Mouse (Mus musculus): ENCODE data around the gene Fip1l1. TPM values are rescaled to one million over a fixed set of nuclear protein-coding genes. Genes with fewer than 3 reads are reported as not detected.

Fip1l1 gene
- polyA plus RNA-seq (2014; fragmentation: Illumina TruSeq; extraction: RNeasy Lipid Tissue Mini Kit (QIAGEN cat#74804); ENCODE audit: low read depth, low replicate concordance): 38.4 TPM

DNA sequence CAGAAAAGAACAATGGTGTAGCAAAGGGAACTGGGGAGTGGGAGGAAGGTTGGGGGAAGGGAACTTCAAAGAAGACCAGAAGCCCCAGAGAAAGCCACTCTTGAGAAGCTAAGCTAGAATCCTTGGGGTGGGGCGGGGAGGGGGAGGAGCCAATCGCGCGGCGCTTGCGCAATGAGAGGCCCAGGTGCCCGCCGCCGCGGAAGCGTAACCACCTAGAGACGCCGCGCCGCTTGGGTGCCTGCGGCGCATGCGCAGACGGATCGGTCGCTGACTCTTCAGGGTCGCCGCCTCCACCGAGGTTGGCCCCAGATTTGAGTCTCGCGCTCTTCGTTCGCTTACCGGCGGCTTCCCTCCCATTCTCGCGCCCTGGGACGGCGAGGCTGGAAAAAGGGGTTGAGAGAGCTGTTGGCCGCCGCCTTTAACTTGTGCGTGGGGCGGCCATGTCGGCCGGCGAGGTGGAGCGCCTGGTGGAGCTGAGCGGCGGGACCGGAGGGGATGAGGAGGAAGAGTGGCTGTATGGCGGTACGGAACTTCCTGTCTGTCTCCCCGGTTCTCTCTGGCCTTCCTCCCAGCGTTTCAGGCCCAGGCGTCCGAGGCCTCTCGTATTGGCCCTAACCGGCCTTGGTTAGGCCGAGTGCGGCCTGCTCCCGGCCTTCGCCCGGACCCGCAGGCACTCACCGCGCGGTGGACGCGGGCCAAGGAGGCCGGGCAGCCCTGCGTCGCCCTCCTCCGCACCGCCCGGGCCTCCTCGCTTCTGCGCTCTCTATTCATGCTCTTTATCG lies at the start of gene Fip1l1:
Fip1l1 (plus strand) TSS at position 210 of the 782 bp plus-strand sequence.

DNA sequence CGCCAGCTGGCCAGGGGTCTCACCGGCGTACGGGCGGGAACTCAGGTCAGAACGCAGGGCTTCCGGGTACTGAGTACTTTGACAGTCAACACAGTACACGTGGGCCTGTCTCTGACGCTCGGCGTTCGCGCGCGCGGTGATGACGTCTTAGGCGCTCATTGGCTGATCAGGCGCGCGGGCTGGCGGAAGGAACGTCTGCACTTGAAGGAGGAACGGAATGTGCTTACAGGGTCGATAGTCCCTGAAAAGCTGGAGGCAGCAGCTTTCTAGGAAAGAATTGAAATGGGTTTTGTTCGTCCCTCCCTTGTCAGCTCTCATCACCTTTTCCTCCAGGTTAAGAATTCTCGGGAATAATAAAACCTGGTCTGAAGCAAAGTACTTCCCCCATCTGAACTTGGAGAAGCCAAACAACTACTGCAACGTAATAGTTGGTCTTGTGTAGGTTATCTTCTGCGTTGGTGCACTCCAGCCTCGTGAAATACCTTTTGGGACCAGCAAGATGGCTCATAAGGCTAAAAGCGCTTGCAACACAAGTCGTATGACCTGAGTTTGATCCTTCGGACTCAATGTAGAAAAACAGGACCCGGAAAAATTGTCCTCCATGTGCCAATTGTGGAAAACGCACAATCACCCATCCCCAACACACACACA lies 3.5 kb upstream of the Fip1l1 start, which contains the start of gene Scfd2:
Scfd2 (minus strand) TSS at position 130 of the 651 bp plus-strand sequence.

Other genes with a start within 250 kb of the Fip1l1 start
- gene Scfd2, start 3.7 kb upstream of the Fip1l1 start, polyA plus RNA-seq (2014; fragmentation: Illumina TruSeq; extraction: RNeasy Lipid Tissue Mini Kit (QIAGEN cat#74804); ENCODE audit: low read depth, low replicate concordance): 13.5 TPM
- gene Lnx1, start 167.5 kb downstream of the Fip1l1 start, polyA plus RNA-seq (2014; fragmentation: Illumina TruSeq; extraction: RNeasy Lipid Tissue Mini Kit (QIAGEN cat#74804); ENCODE audit: low read depth, low replicate concordance): 13.7 TPM

All from adipose tissue, adult 10 weeks (tissue).